Mouse (Mus musculus) heart, adult 8-10 months (tissue): ENCODE data around the gene Casc1. TPM values are rescaled to one million over a fixed set of nuclear protein-coding genes. Genes with fewer than 3 reads are reported as not detected.

Experiments
- DNase-seq: peaks from one replicate; pipeline ENCODE4 v3.0.0; 2022; ENCODE audit warnings: low spot score
- total RNA-seq, 4 experiments: library from RNA; stranded (reverse); gene quantifications; 2 replicates each; pipeline ENCODE4 v1.2.4; 2022

Casc1 gene
- 1 to 10 TPM; 1.0 to 1.8 (median 1.6) TPM for total RNA-seq

DNA sequence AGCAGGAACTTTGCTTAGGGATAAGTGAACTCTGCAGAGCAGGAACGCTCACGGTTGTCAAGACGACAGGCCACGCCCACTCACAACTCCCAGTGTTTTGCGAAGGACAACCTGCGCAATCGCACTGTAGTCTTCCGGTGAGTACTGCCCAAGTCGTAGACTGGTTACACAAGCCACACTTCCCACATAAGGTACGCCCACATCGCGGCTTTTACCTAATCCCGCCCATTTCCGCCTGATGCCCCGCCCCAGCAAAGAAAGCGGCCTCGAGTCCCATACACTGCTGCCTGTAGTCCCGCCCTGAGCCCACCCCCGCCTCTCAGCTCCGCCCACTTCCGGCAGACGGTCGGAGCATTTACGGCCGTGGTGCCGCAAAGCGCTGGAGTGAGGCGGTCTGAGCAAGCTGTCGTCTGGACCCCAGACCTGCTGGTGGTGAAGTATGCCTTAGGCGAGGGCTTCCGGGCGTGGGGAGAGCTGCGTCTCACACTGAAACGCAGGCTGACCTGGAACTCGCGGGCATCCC is at the start of gene Casc1, which contains the start of gene Etfrf1:
TSS of gene Casc1 (minus strand) at position 190 of the 523 bp plus-strand sequence.
TSS of gene Etfrf1 (plus strand) at position 319 of the 523 bp plus-strand sequence.
- peak; percentile 100 for DNase-seq

DNA sequence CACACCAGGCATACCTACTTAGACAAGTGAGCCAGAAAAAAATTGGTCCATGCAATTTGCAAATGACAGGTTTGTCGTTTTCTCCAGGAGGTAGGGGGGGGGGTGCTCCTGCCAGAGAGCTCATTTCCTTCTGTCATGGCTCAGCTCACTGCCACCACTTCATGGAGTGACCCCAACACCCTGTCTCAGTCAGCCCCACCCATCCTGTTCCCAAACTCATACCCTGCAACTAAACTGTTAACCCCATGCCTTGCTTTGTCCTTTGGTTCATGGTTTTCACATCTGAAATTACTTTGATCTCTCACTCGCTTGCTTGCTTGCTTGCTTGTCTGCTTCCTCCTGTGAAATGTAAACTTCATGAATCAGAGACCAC is 45.9 kb upstream of the Casc1 start:
- no peak for DNase-seq

DNA sequence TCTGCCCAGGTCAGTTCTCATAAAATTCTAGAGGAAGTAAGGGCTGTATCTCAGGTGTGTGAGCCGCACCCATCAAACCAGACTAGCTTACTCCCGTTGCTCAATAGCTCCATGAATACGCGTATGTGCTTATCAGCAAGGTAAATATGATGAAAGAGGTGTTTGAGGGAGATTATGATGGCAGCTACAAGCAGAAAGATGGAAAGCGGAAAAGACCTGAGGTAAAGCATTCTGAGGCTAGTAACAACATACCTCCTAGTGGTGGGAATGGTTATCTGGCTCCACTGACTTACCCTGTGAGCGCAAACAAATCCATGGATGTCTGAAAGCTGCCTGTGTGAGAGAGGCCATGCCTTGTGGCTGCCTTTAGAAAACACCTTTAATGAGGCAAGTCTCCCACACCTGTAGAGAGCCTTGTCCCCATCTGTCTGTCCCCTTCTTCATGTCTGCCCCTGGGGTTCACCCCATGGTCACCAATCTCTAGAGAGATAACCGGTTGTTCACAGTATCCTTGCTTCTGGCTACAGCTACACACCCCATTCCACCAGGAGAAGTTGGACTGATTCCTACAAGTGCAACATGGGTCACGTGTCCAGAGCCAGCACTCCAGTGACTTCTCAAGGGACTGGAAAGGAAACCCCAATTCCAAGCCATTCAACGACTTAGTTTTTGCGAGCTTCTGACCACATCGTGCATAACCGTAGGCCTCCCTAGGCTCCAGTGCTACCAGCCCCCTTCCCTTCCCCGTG is 45.3 kb upstream of the Casc1 start:
- DNase-seq: peak; percentile 55

DNA sequence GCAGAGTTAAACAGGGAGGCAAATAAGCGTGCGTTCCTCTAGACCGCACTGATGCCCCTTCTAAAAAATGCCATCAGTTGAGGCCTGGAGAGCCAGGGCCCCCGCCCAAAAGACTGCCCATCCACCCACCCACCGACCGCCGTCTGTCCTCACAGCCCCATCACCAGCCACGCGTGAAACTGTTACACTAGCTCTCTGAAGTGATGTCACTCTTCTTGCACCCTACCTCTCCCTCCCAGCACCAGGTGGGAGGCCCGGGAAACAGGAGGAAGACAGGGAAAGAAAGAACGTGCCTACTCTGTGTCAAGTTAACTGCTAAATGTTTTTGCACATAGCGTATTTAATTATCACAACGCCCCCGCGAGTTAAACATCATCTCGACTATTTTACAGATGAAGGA is 40.0 kb upstream of the Casc1 start:
- no peak for DNase-seq

DNA sequence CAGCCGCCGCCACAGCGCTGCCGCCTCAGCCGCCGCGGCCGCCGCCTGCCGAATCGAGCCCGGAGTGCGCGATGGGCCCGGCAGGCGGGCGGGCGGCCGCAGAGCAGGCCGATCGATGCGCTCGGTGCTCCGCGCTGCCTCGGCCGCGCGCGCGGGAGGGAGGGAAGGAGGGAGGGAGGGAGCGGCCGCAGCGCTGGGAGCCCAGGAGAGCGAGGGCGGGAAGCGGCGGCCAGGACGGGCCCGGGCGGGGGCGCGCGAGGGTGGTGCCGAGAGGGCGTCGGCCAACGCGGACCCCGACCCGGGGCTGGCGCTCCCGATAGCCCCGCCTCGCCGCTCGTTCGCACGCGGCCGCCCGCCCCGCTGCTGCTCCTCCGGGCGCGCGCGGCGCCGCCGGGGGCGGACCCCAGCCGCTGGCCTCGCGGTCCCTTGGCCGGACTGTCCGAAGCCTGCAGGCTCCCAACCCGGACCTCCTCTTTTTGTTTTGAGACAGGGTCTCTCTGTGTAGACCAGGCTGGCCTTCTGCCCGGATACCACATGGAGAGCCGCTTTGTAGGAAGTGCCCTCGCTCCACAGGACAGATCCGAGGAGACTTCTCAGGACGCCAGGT is 39.5 kb upstream of the Casc1 start, which contains the start of gene Kras:
TSS of gene Kras (minus strand) at position 55 of the 607 bp plus-strand sequence.
- DNase-seq: peak; percentile 82

DNA sequence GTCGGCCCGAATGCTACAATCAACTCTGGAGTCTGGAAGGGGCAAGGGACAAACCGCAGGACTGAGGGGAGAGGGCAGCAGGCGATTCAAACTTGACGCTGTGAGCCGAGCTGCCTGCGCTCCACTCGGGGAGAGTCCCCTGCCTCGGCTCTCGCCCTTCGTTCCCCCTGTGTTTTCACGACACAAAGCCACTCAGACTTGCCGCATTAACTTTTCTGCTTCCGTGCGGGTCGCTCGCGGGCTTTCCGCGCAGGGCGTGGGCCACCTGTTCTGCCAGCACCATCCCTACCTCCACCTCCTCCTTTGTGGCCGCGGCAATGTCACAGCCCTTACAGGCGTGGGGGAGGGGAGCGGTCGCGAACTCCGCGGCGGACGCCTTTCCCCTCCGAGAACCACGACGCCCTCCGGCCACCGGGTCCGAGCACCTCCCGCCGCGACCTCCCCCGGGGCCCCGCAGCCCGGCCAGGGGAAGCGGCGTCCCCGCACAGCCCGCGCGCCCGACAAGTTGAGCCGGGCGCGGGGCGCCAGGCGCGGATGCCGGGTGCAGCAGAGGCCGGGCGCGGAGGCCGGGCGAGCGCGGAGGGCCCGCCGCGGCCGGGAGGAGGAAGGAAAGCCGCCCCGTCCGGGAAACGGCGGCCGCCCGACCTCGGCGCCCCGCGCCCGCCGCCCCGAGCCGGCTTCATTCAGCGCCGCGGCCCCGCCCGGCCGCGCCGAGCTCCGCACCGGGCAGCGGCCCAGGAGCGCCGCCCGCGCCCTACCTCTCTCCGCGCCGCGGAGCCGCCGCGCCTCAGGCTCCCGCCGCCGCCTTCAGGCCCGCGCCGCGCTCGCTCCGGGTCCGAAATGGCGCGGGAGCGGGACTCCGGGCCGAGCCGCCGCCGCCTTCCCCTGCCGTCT is 38.7 kb upstream of the Casc1 start:
- DNase-seq: no peak

DNA sequence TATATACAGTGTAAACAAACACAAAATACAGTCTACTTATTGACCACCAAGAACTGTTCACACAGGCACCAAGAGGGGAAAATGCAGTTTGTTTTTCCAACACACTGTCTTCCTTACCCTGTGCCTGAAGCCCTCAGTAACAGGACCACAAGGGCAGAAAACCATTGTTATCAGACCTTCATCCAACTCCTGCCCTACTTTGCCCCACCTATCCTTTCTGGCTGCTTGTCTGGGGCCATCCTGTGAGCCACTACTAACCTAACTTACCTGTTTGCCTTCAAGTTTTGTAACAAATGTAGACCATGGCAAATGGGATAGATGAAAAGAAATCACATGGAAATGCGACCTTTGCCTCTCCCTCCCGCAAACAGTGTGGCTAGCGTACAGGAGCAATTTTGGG is 37.1 kb upstream of the Casc1 start:
- DNase-seq: no peak

DNA sequence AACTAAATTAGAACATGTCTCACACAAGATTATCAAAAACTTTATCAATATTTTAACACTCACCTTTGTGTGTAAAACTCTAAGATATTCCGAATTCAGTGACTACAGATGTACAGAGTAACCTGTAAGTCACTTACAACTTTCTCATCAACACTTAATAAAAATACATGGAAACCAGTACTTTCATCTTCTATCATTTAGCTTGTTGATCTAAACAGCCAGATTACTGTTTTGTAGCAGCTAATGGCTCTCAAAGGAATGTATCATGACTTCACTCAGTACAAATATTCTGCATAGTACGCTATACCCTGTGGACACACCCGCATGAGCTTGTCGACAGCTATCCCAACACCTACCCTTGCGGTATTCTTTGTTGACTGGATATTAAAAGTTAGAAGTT is 36.0 kb upstream of the Casc1 start:
- DNase-seq: no peak

DNA sequence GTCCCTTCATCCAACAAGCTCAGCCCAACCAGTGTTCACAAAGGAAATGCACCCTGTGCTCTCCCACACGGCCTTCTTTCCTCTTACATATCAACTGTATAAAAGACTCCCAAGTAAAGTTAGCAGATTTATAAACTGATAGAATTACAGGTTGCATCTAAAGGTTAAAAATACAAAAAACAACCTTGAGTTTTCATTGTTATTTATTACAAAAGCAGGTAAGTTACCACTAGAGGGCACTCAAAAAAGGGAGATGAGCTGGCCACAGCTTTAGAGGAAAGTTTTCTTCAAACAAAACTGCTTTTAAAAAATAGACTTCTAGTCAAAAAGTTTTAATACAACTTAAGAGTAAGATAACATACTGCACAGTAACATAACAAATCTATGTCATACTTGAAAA is 31.7 kb upstream of the Casc1 start:
- peak; percentile 13 for DNase-seq

DNA sequence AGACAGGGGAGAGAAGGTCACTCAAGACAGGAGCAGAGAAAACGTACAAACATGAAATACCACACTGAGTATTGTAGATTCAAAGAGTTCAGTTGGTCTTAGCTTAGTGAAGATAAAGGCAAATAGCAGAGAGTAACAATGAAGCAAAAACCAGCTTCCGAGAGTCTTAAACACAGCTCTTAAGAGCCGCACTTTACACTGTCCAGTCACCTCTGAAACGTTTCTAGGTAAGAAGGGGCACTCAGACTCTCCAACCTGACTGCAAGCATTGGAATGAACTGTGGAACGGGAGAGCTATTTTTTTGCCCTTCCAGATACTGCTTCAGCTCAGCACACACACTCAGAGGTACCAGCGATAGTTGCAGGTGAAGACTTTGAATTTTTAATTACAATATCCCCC is 29.5 kb upstream of the Casc1 start:
- DNase-seq: no peak

DNA sequence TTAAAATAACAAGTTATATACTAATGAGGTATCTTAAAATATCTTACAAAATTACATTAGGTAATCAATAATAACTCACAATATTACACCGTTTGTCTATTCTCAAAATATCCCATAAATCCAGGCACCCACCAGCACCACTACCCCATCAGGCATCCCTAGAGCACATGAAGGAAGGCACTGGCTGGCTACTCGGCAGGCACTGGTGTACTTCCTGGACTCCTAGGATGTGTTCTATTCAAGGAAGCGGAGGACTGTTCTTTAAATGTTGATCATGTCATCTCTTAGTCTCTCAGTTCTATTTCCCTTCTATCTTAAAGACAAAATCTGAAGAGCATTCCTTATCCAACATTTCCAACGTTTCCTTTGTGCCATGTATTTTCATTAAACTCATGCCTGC is 26.3 kb upstream of the Casc1 start:
- no peak for DNase-seq

DNA sequence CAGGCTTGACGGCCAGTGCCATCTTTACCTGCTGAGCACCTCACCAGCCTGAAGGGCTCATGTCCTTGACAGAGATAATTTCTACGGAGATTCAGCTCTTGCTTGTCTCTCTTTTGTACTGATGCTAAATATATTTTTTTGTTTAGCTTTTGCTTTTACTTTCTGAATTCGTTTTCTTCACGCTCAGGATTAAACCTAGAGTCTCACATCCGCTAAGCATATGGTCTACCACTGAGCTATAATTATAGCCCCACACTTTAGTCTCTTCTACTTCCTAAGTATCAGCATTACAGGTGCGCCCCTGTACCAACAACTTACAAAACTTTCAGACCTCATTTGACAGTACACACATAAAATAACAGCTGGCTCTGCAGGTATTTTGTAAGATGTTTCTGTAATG is 24.6 kb upstream of the Casc1 start:
- no peak for DNase-seq

DNA sequence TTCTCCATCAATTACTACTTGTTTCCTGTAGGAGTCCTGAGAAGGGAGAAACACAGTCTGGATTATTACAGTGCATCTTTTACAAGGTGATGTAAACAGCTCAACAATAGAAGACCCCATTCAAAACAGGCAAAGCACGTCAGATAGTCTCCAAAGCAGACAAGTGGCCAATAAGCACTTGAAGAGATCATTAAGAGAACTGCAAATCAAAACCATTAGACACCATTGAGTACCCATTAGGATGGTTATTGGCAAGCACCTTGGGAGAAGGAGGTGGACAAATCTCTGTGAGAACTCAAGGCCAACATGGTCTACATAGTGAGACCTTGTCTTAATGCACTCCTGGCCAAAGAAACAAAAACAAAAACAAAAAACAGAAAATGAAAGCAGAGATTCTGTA is 23.6 kb upstream of the Casc1 start:
- DNase-seq: no peak

DNA sequence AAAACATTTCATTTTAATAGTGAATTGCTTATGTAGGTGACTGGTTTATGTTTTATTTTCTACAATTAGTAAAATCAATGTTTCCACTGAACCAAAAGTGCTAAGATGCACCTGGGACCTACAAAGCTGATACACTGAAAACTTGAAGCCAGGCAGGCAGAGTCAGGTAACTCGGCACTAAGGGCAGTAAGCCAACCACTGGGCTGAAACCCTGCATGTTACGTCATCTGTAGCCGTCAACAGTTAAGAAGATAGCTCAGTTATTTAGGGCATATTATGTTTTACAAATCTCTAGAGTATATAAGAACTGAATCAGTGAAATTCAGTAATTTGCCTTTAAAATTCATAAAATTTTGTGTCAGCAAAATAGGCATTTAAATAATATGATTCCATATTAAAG is 15.5 kb upstream of the Casc1 start:
- no peak for DNase-seq

DNA sequence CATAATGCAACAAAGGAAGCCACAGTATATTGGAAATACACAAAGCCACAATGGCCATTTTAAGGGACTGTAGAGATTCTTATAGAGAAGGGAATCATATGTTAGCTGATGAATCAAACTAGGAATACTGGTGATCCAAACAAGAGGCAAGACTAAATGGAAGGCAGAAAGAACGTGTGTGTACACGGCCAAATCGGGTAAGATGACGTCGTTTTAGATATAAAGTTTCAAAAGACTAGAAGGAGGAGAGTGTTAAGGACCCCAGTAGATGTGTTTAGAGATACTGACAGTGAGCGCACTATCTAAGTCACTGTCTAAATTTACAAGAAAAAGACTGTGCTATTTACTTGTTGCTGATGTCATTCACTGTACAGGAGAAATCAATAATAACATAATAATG is 13.4 kb upstream of the Casc1 start:
- DNase-seq: no peak

DNA sequence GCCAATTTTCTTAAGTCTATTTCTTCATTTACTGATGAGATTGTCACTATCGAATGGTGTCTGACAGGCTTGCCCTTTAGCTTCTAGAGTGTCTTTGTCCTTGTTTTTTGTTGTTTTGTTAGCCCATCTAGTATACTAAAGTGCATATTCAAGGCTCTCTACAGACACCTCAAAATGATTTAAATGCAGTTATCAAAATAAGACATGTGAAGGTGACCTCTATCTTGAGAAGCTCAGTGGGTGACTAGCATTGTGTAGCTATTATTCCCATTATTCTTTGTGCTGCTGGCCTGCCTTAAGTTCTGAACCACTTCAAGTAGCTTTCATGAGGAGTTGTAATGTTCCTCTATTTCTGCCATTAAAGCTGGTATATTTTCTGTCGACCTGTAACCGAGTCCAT is 5.0 kb upstream of the Casc1 start:
- DNase-seq: no peak

DNA sequence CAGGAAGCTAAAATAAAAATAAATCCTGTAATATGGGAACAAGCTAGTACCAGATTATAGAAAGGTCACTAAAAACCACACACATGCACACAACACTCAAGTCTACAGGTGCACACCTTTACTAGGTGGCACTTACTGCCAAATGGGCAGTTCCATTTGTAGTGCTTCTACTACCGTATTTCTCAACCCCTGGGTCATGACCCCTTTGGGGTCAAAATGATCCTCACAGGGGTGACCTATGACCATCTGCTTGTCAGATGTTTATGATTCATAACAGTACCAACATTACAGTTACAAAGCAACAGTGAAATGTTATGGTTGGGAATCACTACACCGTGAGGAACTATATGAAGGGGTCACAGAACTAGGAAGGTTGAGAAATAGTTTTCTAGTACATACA is 3.1 kb upstream of the Casc1 start:
- DNase-seq: no peak

DNA sequence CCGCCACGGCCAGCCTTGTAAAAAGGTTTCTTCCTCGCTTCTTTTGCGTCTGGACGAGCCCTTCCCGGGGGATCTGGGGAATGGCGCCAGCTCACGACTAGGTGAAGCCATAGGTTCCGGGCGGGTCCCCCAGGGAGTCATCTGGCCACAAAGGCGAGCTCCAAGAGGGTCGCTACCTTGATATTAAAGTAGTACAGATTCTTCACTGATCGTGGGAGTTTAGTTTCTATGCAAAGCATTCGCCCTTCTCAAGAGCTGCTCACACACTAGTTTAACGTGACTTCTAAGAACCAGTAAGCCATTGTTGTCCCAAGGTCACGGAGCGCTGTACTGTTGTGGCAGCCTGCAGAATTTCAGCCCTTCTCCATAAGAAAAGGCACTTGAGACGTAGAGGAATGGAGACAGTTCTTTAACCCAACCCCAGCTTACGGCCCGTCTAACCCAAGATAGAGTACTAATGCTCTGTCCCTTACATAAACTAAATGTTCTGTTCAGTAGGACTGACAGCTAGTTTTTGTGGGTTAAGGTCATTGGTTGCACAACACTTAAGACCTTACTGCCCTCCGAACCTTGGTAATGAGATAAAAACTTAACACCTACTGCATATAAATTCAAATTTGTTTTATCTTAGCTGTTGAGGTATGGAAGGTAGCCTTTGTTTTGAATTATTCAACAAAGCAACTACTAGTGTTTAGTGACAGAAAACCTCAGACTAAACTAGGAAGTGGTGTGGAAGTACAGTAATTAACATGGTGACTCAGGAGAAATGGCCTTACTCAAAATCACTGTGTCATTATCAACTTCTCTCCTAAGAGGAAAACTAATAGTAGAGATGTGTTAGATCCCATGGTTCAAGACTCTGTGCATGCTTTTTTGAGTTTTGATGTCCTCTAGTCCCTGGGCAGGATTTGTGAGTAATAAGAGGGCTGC is 836 bp upstream of the Casc1 start:
- no peak for DNase-seq

DNA sequence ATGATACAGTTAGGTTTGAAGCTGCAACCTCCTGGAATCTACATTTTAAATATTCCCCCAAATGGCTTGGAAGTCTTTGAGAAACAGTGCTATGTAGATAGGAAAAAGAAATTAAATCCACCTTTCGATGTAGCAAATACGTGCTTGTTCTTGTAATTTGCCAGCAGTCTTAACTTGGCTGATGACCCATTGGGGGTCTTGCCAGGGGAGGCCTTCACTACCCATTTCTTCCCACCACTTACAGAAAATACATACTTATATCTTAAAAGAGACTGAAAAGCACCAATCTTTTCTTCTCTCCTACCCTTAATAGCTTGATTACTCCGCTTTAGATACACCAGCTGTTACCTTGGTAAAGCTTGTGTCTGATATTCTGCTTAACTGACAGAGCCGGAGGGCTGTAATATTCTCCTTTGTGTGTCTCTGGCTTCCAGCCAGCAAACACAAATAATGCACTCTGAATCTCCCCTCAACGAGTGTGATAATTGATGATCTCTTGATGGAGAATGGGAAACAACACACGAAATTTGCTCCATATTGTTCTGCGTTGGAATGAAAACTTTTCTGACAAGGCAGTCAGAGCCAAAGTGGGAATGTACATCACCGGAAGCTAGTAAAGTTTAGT is 637 bp downstream of the Casc1 start:
- DNase-seq: peak; percentile 17

DNA sequence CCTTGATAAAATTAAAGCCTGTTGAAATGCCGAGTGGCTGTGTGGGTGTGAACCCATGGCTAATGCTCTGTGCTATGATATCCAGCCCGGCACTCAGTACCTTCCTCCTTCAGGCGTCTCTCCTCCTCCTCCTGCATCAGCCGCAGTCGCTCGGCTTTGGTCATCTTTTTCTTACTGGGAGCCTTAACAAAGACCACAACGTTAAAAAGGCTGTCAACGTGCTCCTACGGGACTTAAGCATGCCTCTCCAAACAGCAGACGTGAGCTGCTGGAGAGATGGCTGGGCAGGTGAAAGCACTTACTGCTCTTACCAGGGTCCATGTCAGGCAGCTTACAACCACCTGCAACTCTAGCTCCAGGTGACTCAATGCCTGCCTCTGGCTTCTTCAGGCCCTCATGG is 5.7 kb downstream of the Casc1 start:
- DNase-seq: no peak

DNA sequence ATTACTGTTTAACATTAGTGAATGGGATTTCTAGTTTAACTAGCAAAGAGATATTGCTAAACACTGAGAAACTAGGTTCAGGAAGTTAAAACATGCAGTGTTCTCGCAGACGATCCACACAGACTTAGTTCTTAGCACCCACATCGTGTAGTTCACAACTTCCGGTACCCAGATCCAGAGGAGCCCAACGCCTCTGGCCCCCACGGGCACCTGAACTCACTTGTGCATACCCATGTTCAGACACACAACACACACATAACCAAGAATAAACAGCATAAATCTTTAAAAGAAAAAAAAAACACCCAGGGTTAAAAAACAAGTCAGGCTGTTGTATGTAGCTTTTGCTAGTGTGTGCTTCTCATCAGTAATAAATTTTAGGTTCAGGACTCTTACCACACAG is 6.4 kb downstream of the Casc1 start:
- no peak for DNase-seq
